Mouse (Mus musculus): Measurements from ENCODE around the gene Cilp2. TPM values are rescaled to one million over a fixed set of nuclear protein-coding genes. Genes with fewer than 3 reads are reported as not detected.

Cilp2 gene
- polyA plus RNA-seq, 1 experiment from 2014 or later: 0.57 TPM

Other genes starting within 250 kb of the Cilp2 start
- 1.3 and 1.8 TPM in 2 replicates for gene Zfp964, start 233.2 kb downstream of the Cilp2 start, polyA plus RNA-seq (2014; fragmentation: Nextera tagmentation; extraction: Ambion mirVana)
- gene Zfp869, start 177.0 kb downstream of the Cilp2 start, polyA plus RNA-seq (2014; fragmentation: Nextera tagmentation; extraction: Ambion mirVana): 28.2 and 28.3 TPM in 2 replicates
- gene Zfp963, start 137.7 kb downstream of the Cilp2 start, polyA plus RNA-seq (2014; fragmentation: Nextera tagmentation; extraction: Ambion mirVana): 5.6 and 5.8 TPM in 2 replicates
- 0.73 and 1.3 TPM in 2 replicates for gene Gm20422, start 112.8 kb downstream of the Cilp2 start, polyA plus RNA-seq (2014; fragmentation: Nextera tagmentation; extraction: Ambion mirVana)
- 52.6 and 55.9 TPM in 2 replicates for gene Atp13a1, start 96.5 kb downstream of the Cilp2 start, polyA plus RNA-seq (2014; fragmentation: Nextera tagmentation; extraction: Ambion mirVana)
- gene Zfp866, start 96.5 kb downstream of the Cilp2 start, polyA plus RNA-seq (2014; fragmentation: Nextera tagmentation; extraction: Ambion mirVana): 27.4 and 27.5 TPM in 2 replicates
- gene Gmip, start 79.0 kb downstream of the Cilp2 start, polyA plus RNA-seq (2014; fragmentation: Nextera tagmentation; extraction: Ambion mirVana): 10.4 and 12.3 TPM in 2 replicates
- 1.0 and 1.2 TPM in 2 replicates for gene Lpar2, start 65.3 kb downstream of the Cilp2 start, polyA plus RNA-seq (2014; fragmentation: Nextera tagmentation; extraction: Ambion mirVana)
- 5.7 and 6.3 TPM in 2 replicates for gene Pbx4, start 55.2 kb downstream of the Cilp2 start, polyA plus RNA-seq (2014; fragmentation: Nextera tagmentation; extraction: Ambion mirVana)
- 3.3 and 4.0 TPM in 2 replicates for gene Tssk6, start 14.5 kb upstream of the Cilp2 start, polyA plus RNA-seq (2014; fragmentation: Nextera tagmentation; extraction: Ambion mirVana)
- 215 and 222 TPM in 2 replicates for gene Ndufa13, start 14.9 kb upstream of the Cilp2 start, polyA plus RNA-seq (2014; fragmentation: Nextera tagmentation; extraction: Ambion mirVana)
- gene Yjefn3, start 15.0 kb upstream of the Cilp2 start, polyA plus RNA-seq (2014; fragmentation: Nextera tagmentation; extraction: Ambion mirVana): 4.1 and 5.0 TPM in 2 replicates
- 51.9 and 57.4 TPM in 2 replicates for gene Gatad2a, start 108.7 kb upstream of the Cilp2 start, polyA plus RNA-seq (2014; fragmentation: Nextera tagmentation; extraction: Ambion mirVana)
- 46.9 and 54.5 TPM in 2 replicates for gene Mau2, start 155.0 kb upstream of the Cilp2 start, polyA plus RNA-seq (2014; fragmentation: Nextera tagmentation; extraction: Ambion mirVana)
- gene Sugp1, start 155.1 kb upstream of the Cilp2 start, polyA plus RNA-seq (2014; fragmentation: Nextera tagmentation; extraction: Ambion mirVana): 34.2 and 34.4 TPM in 2 replicates
- 1.9 and 3.0 TPM in 2 replicates for gene Tm6sf2, start 185.2 kb upstream of the Cilp2 start, polyA plus RNA-seq (2014; fragmentation: Nextera tagmentation; extraction: Ambion mirVana)
- gene Hapln4, start 195.8 kb upstream of the Cilp2 start, polyA plus RNA-seq (2014; fragmentation: Nextera tagmentation; extraction: Ambion mirVana): not detected in 2 replicates
- gene Ncan, start 233.2 kb upstream of the Cilp2 start, polyA plus RNA-seq (2014; fragmentation: Nextera tagmentation; extraction: Ambion mirVana): 1.9 TPM in 2 replicates
- gene Nr2c2ap, start 243.6 kb upstream of the Cilp2 start, polyA plus RNA-seq (2014; fragmentation: Nextera tagmentation; extraction: Ambion mirVana): 29.5 and 29.9 TPM in 2 replicates